Mouse (Mus musculus) right cerebral cortex, adult 2 months (tissue): ENCODE data around the gene Mpp5.

Experiments used
- DNase-seq, 2 experiments: peaks; one replicate each; pipeline ENCODE4 v3.0.0; 2021 to 2022; ENCODE audit warnings: low spot score in 2 of 2

The Mpp5 gene

DNA sequence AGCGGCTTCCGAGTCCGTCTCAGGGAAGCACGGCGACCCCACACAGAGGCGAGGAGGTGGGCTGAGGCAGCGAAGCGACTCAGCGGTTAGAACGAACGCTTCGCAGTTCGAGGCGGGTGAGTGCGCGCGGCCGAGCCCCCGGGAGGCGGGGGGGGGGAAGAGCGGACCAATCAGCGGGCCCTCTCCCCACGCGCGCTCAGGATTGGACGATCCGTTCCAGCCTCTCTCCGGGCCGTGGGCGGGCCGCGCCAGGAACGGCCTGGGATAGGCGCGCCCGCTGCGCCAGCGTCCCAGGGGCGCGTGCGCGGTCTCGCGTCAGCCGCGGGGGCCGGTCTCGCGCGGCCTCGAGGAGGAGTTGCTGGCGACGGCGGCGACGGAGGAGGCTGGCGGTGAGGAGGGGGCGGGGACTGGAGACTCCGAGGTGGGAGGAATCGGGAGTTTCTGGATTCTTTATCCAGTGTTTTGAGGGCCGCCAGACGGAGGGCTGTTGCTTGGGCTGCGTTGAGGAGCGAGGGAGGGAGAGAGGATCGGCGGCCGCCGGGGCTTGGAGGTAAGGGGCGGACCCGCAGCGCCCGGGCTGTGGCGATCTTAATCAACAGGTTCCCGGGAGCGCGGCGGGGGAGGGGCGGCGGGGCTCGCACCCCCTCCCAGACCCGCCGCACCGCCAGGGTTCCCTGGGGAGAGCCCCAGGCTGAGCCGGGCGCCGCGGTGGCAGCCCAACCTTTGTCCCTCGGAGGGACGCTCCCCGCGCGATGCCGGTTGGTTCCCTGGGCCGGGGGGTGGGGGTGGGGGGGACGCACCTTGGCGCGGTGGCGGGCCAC lies at the start of gene Mpp5:
Gene Mpp5 (plus strand): TSS at position 351 of the 821 bp plus-strand sequence.
- peak; percentile 95 to 96 for DNase-seq

DNA sequence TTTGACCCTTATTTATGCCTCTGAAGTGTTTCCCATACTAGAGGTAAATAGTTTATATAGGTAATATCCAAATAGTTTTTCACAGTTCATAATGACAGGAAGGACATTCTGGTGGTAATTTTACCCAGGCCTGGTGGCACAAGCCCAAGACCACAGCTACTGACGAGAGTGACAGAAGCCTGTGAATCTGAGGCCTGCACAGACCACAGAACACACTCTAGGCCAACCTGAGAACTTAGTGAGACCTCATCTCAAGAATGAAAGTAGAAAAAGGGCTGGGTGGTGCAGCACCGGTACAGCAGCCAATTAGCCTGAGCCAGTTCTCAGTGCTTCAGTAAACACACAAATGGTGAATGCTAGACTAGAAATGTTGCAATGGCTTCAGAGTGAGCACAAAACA lies 30.9 kb upstream of the Mpp5 start:
- no peak for DNase-seq

DNA sequence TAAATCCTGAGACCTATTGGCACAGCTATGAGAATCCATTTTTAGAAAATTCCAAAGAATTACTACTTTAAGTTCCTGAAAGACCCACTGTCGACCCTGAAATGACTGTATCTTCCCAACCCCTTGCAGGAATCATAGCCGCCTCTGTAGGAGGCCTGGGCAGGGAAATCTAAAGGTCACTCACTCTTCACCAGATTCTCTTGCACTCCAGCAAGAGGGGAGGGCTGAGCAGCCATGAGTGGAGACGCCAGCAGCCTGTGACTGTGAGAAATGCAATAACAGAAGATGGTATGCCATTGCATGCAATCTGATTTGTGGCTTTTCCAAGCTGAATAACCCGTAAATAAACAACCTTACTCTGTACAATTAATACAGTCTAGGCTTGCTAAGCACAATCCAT lies 21.0 kb upstream of the Mpp5 start:
- DNase-seq, result no peak

DNA sequence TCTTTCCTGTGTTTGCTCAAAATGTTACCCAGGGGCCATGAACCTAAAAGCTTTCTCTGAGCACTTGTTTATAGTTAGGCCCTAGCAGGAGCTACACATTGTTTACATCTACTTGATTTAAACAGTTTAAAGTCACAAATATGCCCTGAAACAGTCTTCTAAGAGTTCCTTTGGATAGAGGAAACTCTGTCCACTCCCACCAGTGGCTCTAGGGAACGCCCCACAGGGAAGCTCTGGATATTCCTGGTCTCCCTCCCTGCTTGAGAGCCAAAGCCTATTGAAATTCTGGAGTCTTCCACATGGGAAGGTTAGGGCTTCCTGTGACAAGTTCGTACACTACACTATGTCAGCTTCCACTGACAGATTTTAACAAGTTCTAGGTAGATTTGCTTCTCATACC lies 9.1 kb upstream of the Mpp5 start:
- no peak for DNase-seq

DNA sequence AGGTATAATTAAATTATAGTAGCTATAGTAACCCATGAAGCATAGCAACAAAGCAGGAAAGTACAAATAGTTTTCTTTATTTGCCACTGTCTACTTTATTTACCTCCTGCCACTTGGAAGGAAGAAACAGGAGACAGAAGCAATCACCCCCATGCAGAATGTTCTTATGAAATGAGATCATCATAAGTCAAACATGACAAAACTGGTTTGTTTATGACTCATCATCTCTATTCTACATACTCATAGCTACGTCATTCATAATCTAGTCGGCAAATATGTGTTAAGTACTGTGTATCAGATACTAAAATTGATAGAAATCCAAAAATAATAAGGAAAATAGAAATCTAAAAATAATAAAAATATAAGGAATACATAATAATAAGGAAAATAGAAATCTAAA lies 8.4 kb upstream of the Mpp5 start:
- no peak for DNase-seq

DNA sequence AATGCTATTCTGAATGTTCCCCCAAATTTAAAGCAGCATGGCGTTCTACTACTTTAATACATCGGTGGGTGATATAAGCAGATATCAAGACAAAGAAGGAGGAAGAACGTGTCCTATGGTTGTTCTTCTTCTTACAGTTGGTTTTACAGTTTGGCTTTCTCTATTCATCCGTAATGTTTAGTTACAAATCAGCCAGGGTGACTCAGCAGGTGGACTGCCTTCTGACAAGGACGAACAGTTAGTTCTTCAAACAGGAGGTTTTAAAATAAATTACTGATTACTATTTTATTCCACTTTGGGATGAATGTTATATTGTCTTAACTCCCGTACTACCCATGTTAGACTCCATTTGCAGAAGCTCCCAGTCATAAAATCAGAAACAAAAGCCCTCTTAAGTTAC lies 2.5 kb upstream of the Mpp5 start:
- DNase-seq, result no peak

DNA sequence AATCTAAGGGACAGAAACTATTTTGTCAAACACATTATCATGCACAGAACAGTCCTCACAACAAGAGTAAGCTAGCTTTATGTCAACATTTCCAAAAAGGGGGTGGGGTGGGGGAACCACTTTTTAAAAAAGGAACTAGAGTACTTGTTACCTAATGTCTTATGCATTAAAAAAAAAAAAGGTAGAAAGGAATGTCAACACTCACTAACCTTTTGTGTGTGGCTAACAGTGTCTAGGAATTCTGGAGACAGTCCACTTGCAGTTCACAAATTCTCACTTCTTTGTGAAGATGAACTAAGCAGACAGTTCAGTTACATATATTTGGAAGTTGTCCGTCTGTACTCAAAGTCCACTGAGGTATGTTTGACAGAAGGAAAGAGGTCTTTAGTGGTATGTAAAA lies 1.3 kb upstream of the Mpp5 start:
- DNase-seq, result no peak

DNA sequence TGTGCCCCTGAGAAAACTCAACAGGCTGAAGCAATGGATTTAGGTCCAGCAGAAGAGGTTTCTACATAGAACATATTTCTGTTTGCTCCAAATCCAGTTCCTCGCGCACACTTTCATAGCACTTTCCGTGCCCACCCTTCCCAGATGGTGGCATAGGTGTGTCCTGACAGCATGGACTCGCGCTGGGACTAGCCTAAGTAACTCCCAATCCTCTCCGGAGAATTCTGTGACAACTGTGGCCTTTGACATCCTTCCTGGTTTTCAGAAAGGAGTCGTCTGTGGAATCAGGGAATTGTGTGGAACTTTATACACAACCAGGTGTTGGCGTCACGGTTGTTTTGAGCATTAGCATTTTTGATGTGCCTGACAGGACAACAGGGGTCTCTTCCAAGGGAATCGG lies 594 bp upstream of the Mpp5 start:
- peak in 1 of 2 experiments; percentile 15 for DNase-seq

DNA sequence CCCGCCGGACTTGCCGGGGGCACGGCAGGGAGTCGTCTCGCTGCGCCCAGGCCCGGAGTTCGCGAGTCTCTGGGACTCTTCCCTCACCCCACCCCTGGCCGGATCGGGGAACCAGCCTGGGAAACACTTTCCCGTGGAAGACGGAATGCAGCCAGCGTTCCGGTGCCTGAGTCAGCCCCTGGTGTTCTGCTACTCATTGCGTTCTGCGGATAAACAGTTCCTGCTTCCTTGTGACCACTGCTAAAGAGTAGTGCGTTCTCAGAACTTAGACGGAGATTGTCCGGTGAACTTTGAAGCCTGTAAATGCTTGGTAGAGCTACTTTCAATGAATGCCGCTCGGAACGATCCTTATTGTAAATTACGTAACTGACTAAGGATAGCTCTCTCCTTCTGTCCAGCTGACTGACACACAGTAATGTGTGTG lies 683 bp downstream of the Mpp5 start:
- peak; percentile 59 to 68 for DNase-seq

DNA sequence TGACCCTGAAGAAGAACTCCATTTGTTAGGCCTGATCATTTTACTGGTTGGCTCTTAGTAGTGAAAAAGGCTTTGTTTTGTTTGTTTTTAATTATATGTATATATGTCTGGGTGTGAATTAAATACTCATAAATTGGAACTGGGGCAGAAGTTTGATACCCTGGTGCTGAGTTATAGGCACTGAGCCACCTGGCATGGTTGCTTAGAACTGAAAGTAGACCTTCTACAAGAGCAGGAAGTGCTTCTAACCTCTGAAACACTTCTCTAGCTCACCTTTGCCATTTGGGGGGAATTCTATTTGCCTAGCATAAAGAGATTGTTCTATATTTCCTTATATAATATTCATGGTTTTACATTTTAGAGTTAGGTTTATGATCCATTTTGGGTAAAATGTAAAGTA lies 13.3 kb downstream of the Mpp5 start:
- DNase-seq, result no peak

DNA sequence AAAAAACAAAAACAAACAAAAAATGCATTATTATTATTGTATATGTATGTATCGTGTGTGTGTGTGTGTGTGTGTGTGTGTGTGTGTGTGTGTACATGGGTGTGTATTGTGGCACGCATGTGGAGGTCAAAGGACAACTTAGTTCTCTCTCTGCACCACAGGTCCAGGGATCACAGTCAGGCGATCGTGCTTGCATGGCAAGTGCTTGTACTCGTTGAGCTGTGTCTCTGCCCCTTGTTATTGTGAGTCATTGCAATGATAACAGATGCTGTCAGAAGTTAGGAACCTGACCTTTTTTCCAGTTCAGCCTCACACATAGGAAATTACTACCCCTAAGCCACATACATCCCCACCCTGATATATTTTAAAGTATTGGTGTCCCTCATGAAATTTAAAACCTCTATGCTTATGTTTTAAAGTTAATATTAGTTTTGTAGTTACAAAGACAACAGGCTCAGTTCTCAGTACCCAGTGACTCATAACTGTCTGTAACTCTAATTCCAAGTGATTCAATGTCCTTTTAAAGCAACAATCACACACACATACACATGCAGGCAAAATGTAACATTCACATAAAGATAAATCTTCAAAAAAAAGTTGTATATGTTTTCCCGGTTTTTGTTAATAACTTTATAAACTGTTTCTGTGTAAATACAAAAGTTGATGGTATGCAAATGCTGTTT lies 20.5 kb downstream of the Mpp5 start:
- no peak for DNase-seq

DNA sequence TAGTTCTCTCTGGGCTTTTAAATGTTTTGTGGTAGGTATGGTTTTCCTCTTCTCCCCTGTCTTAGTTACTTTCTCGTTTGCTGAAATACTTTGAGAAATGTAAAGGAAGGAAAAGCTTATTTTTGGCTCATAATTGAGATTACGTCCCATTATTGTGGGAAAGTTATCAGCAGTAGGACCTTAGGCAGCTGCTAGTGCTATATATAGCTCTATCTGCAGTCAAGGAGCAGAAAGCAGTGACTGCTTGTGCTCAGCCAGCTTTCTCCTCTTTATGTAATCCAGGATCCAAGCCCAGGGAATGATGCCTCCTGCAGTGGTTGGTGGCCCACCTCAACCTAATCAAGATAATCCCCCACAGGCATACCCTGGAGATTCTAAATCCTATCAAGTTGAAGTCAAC lies 24.5 kb downstream of the Mpp5 start:
- DNase-seq, result no peak

DNA sequence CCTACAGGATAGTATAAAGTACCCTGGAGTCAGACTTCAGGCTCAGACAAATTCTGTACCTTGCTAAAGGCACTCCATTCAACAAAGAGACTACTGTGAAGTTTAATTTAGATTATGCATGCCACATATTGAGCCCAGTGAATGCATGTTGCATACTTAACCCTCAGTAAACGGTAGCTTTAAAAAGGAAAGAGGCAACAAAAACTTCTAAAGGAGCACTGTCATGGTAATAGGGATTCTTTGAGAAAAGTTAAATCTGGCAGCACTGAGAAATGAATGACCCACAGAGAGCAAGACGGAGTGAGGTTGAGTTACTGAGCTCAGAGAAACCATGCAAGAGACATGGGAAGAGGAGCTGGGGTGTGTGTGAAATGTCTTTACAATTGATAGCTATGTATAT lies 29.2 kb downstream of the Mpp5 start:
- no peak for DNase-seq

DNA sequence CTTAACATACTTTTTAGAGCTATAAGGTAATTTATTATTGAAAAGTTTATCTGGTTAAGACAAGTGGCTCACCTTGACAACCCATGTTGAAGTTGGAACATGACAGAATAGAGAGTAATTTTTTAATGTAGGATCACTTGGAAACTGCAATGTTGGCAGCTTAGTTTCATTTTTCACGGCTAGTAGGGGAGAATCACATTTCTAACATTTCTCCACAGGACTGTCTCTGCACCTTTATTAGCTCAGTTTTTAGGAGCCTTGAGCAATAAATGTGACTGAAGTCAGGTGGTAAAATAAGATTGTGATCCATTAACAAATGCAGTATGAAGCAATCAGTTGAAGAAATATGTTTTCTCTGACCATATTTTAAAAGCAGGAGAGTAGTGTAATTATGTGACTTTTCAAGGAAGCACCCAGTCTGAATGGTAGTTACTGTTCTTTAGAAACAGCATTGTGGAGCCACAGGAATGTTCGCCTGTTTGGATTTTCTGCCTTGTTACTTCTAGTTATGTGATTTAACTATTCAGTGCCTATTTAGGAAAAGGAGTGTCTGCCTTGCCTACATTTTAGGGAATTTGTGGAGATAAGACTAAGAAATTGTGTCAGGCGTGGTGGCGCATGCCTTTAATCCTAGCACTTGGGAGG lies 29.8 kb downstream of the Mpp5 start:
- DNase-seq, result no peak

DNA sequence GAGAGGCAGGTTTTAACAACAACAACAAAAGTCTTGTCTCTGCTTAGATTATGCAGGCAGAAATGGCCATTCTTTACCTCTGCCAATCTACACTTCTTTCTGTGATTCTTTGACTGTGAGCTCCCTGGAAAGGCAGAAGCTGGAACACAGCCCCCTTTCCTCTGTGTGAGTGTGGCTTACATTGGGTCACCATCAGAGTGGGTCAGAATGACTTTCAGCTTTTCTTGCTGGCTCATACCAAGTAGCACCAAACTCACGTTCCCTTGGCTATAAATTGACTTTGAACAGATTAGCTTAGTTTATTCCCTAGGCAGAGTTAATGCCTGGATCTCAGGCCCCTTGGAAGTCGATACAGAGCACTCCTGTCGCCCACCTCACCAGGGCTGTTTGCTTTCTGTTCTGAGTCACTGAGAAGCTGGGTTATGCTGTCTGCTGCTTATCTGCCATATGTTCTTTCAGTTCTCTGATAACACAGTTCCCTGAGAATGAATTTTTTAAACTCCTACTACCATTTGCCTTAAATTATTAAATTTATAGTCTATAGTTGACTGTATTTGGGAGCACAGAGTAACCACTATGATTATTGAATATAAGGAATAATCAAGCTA lies 39.7 kb downstream of the Mpp5 start:
- DNase-seq, result peak; percentile 10 to 13

DNA sequence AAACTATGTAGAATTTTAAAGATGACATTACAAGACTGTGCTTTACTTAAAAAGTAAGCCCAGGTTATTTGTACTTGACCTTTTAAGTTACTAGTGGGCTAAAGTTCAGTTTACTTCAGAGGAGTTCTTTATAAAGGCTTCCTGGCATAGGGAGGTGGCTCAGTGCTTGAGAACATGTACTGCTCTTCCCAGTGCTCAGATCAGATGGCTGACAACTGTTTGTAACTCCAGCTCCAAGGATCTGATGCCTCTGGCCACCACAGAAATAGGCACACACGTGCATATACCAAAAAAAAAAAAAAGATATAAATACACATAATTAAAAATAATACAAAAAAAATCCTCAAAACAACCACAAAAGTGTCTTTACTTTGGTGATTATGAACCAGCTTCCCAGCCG lies 42.1 kb downstream of the Mpp5 start:
- DNase-seq, result no peak

DNA sequence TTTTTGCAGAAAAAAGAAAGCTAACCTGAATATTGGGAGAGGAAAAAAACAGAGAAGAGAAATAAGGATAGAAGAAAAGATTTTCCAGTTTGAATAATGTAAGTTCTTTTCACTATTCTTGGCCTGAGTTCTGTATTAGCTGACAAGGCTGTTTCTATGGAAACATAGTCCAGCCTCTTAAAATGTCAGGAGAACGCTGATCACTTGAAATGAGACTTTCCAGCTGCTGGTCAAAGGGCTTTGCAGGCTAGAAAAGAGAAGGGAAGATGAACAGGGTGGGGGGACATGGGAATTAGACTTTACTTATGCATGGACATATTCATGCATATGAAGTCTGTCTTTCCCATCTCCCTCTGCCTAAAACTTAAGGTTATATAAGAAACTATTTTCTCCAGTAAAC lies 45.5 kb downstream of the Mpp5 start:
- DNase-seq, result no peak

DNA sequence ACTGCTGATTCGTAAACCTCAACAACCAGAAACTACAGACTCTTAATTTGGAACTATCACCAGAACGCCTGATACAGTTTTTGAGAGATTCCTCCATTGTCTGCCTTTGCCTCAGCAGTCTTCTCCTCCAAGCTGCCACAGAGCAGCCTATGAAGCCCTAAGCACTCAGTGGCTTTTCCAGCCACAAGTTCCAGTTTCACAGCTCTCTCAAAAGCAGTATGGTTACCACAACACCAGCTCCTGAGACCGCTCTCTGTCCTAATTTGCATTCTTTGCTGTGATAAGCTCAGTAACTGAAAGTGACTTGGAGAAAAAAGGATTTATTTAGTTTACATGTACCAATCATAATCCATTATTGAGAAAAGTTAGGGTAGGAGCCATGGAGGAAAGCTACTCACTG lies 51.3 kb downstream of the Mpp5 start:
- no peak for DNase-seq

DNA sequence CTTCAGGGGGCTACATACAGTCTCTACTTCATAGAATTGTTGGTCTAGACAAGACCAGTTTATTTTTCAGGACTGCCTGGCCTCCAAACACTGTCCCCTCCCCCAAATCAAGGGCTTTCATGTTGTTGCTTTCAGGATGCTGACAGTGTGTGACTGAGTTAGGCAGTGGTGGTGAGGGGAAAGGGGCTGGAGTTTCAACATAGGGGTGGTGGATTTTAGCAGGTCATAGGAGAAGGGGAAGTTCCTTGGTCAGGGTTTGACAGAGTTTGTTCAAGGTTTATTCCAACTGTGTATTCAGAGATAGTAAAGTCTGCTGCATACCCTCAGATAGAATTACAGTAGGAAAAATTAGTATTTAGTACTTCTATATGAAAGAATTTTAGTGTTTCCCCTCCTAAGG lies 53.1 kb downstream of the Mpp5 start:
- no peak for DNase-seq

DNA sequence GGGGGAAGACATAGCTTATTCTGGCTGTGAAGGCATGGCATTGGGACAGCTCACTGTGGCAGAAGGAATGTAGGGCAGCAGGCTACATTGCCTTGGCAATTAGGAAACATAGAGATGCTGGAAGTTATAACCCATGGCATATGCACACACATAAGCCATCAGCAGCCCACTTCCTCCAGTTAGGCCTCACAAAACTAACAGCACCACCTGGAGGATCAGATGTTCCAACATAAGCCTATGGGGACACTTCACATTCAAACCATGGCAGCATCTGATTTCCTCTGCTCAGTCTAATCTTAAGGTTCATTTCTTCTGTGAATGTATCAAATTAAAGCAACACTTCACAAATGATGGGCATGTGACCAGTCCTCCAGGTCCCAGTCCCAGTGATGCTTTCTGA lies 65.7 kb downstream of the Mpp5 start:
- no peak for DNase-seq

DNA sequence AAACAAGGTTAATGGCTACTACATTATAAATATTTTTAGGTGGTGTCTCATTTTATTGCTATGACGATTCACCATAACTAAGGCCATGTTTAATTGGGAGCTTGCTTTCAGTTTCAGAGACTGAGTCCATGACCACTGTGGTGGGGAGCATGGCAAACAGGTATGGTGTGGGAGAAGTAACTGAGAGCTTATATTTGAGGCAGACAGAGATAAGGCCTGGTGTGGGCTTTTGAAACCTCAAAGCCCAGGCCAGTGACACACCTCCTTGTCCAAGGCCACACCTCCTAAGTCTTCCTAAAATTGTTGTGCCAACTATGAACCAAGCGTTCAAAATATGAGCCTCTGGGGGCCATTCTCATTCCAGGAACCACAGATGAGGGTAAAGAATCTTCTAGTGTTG lies 85.8 kb downstream of the Mpp5 start:
- DNase-seq, result no peak

DNA sequence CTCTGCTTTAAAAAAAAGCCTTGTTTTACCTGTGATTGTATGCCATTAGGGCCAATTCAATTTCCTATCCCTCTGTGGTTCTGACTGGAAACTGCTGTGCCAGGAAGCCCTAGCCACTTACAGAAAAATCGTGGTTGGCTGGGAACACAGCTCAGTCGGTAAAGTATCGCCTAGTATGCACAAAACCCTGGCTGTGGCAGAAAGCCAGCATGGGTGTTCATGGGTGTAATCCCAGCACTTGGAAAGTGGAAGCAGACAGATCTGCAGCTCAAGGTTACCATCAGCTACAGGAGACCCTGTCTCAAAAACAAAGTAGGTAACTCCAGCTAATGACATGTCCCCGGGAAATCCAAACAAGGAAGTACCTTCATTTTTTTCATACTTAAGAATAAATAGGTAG lies 91.2 kb downstream of the Mpp5 start:
- DNase-seq, result no peak

DNA sequence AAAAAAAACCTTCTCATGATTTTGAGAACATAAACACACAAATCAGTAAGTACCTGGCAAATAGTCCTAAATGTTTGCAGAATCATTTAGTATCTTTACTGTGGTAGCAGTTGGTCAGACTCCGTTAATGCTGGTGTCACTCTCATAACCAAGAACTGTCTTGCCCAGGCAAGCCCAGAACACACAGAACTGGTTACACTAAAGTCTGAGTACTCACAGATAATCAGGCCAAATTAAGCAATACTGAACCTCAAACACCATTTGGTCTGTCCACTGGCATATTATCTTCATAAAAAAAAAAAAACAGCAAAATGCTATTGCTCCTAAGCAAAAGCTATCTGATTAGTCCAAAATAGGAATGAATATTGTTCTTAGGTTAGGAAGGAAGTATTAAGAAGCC lies 93.7 kb downstream of the Mpp5 start:
- no peak for DNase-seq
